Mouse (Mus musculus) olfactory bulb, adult 2 months (tissue): ENCODE data around the gene Pou5f2.

Source experiments
- CTCF ChIP-seq: fragments of 200-500 bp; IDR thresholded peaks from 2 replicates; pipeline ENCODE4 v1.5.1; 2012; ENCODE audit warnings: low read depth, mild to moderate bottlenecking, low read length, moderate library complexity; ENCODE audit not compliant: insufficient read depth
- POLR2A ChIP-seq: fragments of 200-500 bp; IDR thresholded peaks from 2 replicates; pipeline ENCODE4 v1.6.1; 2012; ENCODE audit warnings: mild to moderate bottlenecking, low read depth, low read length, moderate library complexity; ENCODE audit not compliant: insufficient read depth

- TF ChIP-seq CTCF (no peak), POLR2A (no peak)
These were observed 19.4 kb upstream of the Pou5f2 start for GRCm38 (mm10) chr13:78005344-78005743.
